Mouse (Mus musculus) layer of hippocampus, postnatal 36 days (tissue): Measurements from ENCODE around the gene Mtx3. TPM values are rescaled to one million over a fixed set of nuclear protein-coding genes. Genes with fewer than 3 reads are reported as not detected.
"Not testable (repeated sequence)": the region's sequence is repeated elsewhere in the genome, so short reads cannot be mapped to it uniquely, and the experiment has no call there.

Experiments used
- DNase-seq, 2 experiments: peaks; one replicate each; pipeline ENCODE4 v3.0.0; 2022
- total RNA-seq, 2 experiments: library from RNA; stranded (reverse); gene quantifications; 2 replicates each; pipeline ENCODE4 v1.2.3; 2021

Mtx3 gene
- 10 to 100 TPM; 27.5 to 36.7 TPM for total RNA-seq

GRCm38 (mm10) chr13:92844586-92845221 lies at the start of gene Mtx3:
Gene Mtx3 (plus strand): TSS chr13:92844760.
- peak; percentile 83 to 85 for DNase-seq

GRCm38 (mm10) chr13:92798830-92799229 lies 45.7 kb upstream of the Mtx3 start:
- DNase-seq, result no peak

- no peak for DNase-seq
Measured at GRCm38 (mm10) chr13:92799306-92799925, 45.1 kb upstream of the Mtx3 start.

- no peak for DNase-seq
Measured at GRCm38 (mm10) chr13:92806785-92807184, 37.8 kb upstream of the Mtx3 start.

GRCm38 (mm10) chr13:92807849-92808248 lies 36.7 kb upstream of the Mtx3 start:
- no peak for DNase-seq

- DNase-seq, result not testable (repeated sequence)
Measured at GRCm38 (mm10) chr13:92810592-92810991, 34.0 kb upstream of the Mtx3 start.

GRCm38 (mm10) chr13:92816329-92816728 lies 28.2 kb upstream of the Mtx3 start:
- no peak for DNase-seq

GRCm38 (mm10) chr13:92817357-92817756 lies 27.2 kb upstream of the Mtx3 start:
- DNase-seq, result no peak

GRCm38 (mm10) chr13:92828820-92829219 lies 15.7 kb upstream of the Mtx3 start:
- DNase-seq, result peak in 1 of 2 experiments; percentile 12

- no peak for DNase-seq
Measured at GRCm38 (mm10) chr13:92833162-92833561, 11.4 kb upstream of the Mtx3 start.

GRCm38 (mm10) chr13:92846438-92846837 lies 1.9 kb downstream of the Mtx3 start:
- no peak for DNase-seq

GRCm38 (mm10) chr13:92847336-92847735 lies 2.8 kb downstream of the Mtx3 start:
- no peak for DNase-seq

- DNase-seq, result no peak
Measured at GRCm38 (mm10) chr13:92848002-92848401, 3.4 kb downstream of the Mtx3 start.

GRCm38 (mm10) chr13:92855901-92856300 lies 11.3 kb downstream of the Mtx3 start:
- DNase-seq, result no peak

GRCm38 (mm10) chr13:92858808-92859207 lies 14.2 kb downstream of the Mtx3 start:
- DNase-seq, result no peak

- DNase-seq, result no peak
Measured at GRCm38 (mm10) chr13:92859959-92860358, 15.4 kb downstream of the Mtx3 start.

GRCm38 (mm10) chr13:92865358-92865757 lies 20.8 kb downstream of the Mtx3 start:
- no peak for DNase-seq

GRCm38 (mm10) chr13:92866680-92867079 lies 22.1 kb downstream of the Mtx3 start:
- no peak for DNase-seq

- no peak for DNase-seq
Measured at GRCm38 (mm10) chr13:92879514-92879913, 35.0 kb downstream of the Mtx3 start.

- DNase-seq, result no peak
Measured at GRCm38 (mm10) chr13:92879933-92880332, 35.4 kb downstream of the Mtx3 start.

- no peak for DNase-seq
Measured at GRCm38 (mm10) chr13:92880589-92880988, 36.0 kb downstream of the Mtx3 start.

GRCm38 (mm10) chr13:92882271-92882985 lies 37.9 kb downstream of the Mtx3 start:
- no peak for DNase-seq

- no peak for DNase-seq
Measured at GRCm38 (mm10) chr13:92882986-92883720, 38.6 kb downstream of the Mtx3 start.
